Mouse (Mus musculus) telencephalon, adult 2 months (tissue): Measurements from ENCODE around the gene Ggt6.

Experiments
- DNase-seq: peaks from one replicate; pipeline ENCODE4 v3.0.0-alpha.2; 2011; ENCODE audit warnings: low read depth, low spot score

Ggt6 gene

GRCm38 (mm10) chr11:72473540-72473939, 38.2 kb downstream of the Ggt6 start:
- no peak for DNase-seq

GRCm38 (mm10) chr11:72474926-72475325, 39.6 kb downstream of the Ggt6 start:
- DNase-seq: no peak

GRCm38 (mm10) chr11:72475408-72475807, 40.1 kb downstream of the Ggt6 start:
- no peak for DNase-seq

GRCm38 (mm10) chr11:72476074-72476625, 40.8 kb downstream of the Ggt6 start:
- no peak for DNase-seq

- no peak for DNase-seq
Measured at GRCm38 (mm10) chr11:72477182-72477581, 41.9 kb downstream of the Ggt6 start.

GRCm38 (mm10) chr11:72477653-72478052, 42.3 kb downstream of the Ggt6 start:
- no peak for DNase-seq

GRCm38 (mm10) chr11:72478228-72478627, 42.9 kb downstream of the Ggt6 start:
- no peak for DNase-seq

- no peak for DNase-seq
Measured at GRCm38 (mm10) chr11:72479499-72479898, 44.2 kb downstream of the Ggt6 start.

- DNase-seq: no peak
Measured at GRCm38 (mm10) chr11:72481313-72481712, 46.0 kb downstream of the Ggt6 start.

- no peak for DNase-seq
Measured at GRCm38 (mm10) chr11:72481952-72482351, 46.6 kb downstream of the Ggt6 start.

GRCm38 (mm10) chr11:72484549-72484948, 49.2 kb downstream of the Ggt6 start:
- DNase-seq: no peak

GRCm38 (mm10) chr11:72485157-72485556, 49.8 kb downstream of the Ggt6 start:
- no peak for DNase-seq

GRCm38 (mm10) chr11:72485960-72486359, 50.6 kb downstream of the Ggt6 start:
- DNase-seq: no peak

- no peak for DNase-seq
Measured at GRCm38 (mm10) chr11:72487171-72487570, 51.8 kb downstream of the Ggt6 start.

GRCm38 (mm10) chr11:72487739-72488138, 52.4 kb downstream of the Ggt6 start:
- DNase-seq: no peak
